Mouse (Mus musculus) E14TG2a.4 (cell line): ENCODE data around the gene Itpk1.

Source experiments
- CTCF ChIP-seq: conservative IDR thresholded peaks from 2 replicates; pipeline ENCODE4 v1.5.1; 2014; ENCODE audit warnings: low read length
- NANOG ChIP-seq: IDR thresholded peaks from 2 replicates; pipeline ENCODE4 v1.6.1; 2014; ENCODE audit warnings: borderline replicate concordance, low read length, mixed read lengths
- POU5F1 ChIP-seq: IDR thresholded peaks from 2 replicates; pipeline ENCODE4 v1.6.1; 2014; ENCODE audit warnings: low read length, borderline replicate concordance

DNA sequence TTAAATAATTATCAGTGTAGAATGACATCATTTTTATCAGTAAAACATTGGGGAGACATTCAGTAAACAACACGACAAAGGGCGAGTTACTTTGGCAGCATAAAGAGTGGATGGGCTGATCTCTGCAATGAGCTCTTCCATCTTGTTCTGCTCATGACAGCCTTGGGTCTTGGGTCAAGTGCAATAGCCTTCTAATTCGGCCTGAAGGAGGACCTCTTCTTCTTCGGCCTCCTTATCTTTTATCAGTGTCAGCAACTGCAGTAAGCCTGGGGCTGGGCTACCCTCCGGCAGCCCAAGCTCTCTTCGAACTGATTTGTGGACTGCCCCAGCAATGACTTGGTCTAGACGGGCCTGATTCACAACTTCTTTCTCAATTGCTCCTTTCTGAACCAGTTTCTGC lies 37.3 kb upstream of the Itpk1 start:
- TF ChIP-seq CTCF = no peak
- no peak for TF ChIP-seq POU5F1
- TF ChIP-seq NANOG = no peak
